Mouse (Mus musculus) c-Kit-positive CD71-positive TER-119-positive erythroid progenitor cells, embryonic 14.5 days (primary cell): ENCODE data around the gene Spdye4c.

Experiments
- DNase-seq: peaks from one replicate; pipeline ENCODE4 v3.0.0-alpha.2; 2013; ENCODE audit warnings: low spot score

Spdye4c gene

DNA sequence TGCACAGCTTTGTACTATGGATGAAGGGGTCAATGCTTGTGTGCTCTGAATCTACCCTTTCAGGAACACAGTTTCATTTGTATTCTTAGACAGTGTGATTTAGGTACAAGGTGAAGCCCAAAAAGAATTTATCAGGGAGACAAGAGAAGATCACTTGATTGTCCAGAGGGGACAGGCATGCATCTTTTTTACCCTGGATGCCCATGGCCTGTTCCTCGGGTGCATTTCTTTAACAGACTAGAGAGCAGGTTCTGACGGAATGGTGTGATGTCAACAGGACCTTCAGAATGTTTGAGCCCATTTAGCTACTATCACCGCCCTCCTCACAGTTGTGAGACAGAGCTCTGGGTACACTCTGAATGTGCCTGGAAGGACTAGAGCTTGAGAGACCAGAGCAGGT lies at the start of gene Spdye4c:
Spdye4c (plus strand) TSS at position 301 of the 400 bp plus-strand sequence.
- no peak for DNase-seq

DNA sequence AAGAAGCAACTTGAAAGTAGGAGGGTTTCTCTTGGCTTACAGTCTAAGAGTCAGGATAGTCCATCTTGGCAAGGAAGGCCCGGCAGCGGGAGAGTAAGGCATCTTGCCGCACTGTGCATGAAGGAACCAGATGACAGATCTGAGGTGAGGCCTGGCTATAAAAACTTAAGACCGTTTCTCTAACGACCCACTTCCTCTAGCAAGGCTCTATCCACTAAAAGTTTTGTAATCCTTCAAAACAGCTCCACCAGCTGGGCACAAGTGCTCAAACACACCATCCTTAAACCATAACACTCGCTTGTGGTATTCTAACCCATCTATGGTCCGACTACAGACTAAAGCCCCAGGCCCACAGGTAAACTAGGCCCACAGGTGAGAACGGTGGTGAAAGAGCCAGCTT lies 47.5 kb upstream of the Spdye4c start:
- DNase-seq: no peak

DNA sequence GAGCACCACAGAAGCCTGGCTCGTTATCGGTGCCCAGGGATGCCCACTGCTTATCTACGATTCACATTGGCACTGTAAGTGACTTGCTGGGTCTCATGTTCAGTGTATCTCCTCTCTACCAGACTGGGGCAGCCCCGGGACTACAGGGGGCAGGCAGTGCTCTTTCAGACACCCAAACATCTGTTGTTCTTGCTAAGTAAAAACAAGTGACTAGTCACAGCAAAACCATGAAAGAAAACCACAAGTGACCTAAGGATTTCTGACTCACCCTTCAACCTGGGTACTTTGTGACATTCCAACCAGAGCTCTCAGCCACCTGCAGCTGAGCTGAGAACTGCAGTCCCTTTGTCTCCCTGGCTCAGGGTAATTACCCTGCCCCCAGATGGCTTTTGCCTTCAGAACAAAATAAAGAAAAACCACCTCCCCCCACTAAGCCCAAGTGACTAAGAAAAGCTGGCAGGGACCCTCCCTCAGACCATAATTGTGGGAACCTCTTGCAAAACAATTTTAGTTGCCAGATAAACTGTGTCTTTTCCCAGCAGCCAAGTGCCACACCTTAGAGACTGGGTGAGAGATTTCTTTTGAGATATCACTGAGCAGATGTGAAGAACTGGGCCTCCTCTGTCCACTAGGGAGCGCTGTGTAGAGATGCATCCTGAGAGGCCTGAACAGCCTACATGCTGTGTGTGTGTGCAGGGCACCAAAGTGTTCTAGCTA lies 46.4 kb upstream of the Spdye4c start:
- DNase-seq: peak; percentile 29

DNA sequence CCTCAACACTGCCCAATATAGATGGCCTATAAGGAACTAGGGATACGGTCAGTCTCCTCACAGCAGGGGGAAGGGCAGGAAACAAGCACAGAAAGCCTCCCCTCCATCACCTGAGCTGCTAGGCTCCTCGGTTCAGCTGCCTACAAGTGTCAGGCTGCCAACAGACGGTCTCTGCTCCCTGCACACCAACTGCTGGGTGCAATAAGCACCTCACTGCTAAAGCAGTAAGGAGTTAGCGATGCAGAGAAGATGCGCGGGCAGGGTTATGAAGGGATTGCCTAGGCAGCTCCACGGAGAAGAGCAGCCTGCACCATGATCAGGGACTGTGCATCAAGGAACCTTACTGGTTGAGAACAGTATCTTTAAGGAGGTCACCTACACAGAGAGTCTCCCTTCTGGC lies 45.6 kb upstream of the Spdye4c start:
- no peak for DNase-seq

DNA sequence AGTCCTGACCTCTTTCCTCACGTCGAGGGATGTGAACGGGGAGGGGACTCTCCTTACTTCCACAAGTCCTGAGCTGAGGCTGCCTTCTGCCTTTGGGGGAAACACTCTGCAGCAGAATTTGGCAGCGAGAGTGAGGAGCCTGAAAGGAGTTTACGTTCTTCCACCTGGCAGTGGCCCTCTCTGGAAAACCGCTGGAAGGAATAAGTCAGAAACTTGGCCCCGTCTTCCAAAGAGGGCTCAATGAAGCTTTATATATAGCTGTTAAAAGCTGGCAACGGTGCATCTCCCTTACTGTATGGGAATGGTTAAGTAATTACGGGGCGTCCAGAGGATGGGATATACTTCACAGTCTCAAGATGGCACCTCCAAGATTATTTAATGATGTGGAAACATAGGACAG lies 43.9 kb upstream of the Spdye4c start:
- no peak for DNase-seq

DNA sequence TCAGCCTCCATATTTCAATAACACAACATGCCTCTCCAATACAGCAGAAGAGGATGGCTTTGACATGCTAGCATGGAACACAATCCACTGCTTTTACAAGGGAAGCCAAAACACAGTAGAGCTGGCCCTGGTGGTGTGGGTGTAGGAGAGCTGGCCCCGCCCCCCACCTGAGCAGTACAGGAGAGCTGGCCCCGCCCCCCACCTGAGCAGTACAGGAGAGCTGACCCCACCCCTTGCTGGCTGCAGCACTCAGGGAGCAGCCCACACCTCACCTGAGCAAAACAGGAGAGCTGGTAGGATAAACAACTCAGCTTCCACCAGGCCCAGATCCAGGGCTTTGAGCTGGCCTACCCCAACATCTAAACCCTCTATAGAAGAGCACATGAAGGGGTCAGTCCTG lies 42.7 kb upstream of the Spdye4c start:
- no peak for DNase-seq

DNA sequence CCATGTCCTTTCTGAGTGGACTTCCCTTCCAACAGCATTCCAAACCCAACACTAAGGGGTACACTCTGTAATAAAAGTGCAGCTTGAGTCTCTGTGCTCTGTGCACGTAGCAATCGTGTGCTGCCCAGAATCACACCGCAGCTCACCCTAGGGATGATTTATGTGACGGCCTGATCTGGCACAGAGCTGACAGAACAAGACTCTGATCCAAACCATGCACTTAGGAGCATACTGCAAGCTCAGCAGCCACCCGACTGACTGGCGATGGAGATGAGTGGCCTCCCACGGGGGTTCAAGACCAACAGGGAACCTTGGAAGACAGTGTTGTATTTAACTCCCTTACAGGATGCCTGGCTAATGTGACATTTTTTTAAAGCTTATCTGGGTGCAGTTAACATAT lies 41.4 kb upstream of the Spdye4c start:
- no peak for DNase-seq

DNA sequence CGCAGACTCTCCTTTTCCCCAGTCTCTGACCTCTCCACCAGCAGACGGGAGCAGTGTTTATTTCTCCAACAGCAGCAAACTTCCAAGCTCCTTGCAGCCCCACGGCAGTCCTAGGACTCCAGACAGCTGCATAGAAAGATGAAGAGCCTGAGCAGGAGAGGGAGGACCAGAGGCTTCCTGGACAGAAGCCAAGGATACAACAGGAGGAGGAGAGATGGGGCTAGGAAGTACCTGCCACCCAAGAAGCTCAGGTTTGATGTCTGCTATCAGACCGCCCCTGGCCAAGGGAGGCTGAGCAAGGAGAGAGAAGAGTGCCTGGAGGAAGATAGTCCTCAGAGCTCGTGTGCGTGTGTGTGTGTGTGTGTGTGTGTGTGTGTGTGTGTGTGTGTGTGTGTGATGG lies 41.0 kb upstream of the Spdye4c start:
- DNase-seq: no peak

DNA sequence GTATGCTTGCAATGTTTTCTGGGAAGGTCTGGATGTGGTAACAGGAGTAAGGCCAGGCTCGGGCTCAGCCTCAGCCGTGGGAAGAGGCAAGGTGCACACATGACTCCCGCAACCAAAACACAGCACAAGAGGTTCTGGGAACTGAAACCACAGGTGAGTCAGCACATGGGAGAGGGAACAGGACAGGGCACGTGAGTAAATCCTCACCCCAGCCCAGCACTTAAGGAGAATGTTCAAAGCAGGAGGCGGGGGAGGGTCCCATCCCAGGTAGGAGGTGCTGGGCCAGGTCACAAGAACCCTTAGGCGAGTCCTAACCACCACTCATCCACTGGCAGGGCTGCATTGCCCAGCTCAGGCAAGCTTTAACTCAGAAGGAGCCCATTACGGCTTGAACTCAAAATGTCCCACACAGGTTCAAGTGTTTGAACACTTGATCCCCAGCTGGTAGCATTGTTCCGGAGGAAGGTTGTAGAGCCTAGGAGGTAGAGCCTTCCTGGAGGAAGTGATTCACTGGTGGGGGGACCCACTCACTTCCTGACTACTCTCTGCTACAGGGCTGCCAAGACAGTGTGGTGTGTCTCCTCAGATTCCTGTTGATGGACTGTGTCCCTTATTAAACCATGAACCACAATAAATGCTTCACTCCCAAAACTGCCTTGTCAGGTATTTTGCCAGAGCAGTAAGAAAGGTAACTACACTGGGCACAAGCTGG lies 38.8 kb upstream of the Spdye4c start:
- no peak for DNase-seq

DNA sequence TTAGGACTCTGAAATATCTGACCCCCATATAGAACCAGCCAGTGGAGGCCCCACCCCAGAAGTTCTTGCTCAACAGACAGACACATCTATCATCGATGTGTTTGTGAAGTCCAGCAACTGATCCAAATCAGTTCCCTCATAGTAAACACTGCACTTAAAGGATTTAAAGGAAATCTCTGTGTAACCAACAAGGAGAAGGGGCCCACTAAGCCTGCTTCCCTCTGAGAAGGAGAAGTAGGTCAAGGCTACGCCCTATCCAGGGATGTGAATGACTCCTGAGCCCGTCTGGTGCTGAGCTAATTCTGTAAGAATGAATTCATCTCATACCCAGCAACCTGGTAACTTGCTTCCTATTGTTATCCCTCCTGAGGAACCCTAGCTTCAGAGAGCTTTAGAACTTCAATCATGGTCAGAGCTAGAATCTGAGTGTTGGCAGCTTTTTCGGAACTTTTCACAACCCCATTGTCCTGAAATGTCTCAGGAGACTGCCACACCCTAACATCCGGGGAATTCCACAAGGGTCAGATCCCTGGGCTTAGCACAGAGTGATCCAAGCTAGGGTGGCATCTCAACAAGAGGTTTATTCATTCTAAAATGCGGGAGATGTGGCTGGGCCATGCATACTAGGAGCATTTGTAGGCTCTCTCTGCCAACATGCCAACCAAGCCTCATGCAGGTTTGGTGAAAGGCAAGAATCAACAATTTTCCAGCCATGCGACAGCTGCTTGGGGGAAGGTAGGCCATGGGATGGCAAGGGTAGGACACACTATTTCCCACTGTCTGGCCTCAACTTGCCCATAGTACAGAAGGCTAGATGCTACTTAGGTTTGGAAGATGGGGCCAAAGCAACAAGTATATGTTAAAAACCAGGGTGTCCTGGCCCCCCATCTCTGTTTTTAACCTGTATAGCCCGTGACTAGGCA lies 38.0 kb upstream of the Spdye4c start:
- DNase-seq: no peak

DNA sequence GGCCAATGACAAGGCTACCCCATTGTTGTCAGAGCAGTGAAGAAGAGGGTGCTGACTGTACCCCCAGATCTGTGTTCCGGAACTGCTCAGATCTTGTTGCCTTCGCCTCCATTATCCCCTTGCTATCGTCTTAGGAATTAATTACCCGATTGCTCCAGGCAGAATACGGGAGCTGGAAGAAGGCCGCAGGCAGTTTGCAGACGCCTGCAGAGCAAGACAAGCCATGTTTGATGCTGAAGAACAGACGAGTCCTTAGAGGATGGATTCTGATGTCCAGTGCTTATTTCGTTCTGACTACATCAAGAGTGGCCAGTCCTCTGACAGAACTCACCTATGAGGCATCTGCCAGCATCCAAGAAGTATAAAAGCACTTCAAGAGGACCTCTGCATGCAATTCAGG lies 35.9 kb upstream of the Spdye4c start:
- no peak for DNase-seq

DNA sequence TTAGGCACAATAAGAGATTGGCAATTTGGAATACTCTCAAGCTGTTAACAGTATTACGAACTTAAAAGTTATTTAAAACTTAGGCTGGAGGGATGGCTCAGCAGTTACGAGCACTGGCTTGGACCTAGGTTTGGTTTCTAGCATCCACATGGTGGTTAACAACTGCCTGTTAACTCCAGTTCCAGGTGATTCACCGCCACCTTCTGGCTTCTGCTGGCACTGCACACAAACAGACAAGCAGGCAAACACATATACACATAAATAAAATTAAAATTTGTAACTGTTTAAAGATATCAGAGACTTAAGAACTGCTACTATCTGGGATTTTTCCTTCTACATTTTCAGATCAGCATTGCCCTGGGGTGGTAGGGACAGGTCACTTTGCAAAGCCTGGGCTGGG lies 26.8 kb upstream of the Spdye4c start:
- DNase-seq: no peak

DNA sequence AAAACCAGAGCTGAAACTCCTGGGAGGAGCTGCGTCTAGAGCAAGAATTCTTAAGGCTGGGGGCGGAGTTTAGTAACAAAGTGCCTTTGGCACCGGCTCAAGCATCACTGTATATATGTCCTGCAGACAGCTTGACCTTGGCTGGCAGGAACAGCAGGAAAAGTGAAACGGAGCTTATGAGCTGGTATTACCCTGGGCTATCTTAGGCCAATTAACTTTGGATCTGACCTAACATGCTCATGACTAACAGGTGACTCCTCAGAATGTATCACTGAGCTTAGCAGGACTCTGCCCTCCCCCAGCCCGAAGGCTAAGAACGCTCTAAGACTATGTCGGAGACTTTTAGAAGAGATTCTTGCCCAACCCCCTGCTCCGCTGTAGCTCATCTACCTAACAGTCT lies 25.1 kb upstream of the Spdye4c start:
- no peak for DNase-seq

DNA sequence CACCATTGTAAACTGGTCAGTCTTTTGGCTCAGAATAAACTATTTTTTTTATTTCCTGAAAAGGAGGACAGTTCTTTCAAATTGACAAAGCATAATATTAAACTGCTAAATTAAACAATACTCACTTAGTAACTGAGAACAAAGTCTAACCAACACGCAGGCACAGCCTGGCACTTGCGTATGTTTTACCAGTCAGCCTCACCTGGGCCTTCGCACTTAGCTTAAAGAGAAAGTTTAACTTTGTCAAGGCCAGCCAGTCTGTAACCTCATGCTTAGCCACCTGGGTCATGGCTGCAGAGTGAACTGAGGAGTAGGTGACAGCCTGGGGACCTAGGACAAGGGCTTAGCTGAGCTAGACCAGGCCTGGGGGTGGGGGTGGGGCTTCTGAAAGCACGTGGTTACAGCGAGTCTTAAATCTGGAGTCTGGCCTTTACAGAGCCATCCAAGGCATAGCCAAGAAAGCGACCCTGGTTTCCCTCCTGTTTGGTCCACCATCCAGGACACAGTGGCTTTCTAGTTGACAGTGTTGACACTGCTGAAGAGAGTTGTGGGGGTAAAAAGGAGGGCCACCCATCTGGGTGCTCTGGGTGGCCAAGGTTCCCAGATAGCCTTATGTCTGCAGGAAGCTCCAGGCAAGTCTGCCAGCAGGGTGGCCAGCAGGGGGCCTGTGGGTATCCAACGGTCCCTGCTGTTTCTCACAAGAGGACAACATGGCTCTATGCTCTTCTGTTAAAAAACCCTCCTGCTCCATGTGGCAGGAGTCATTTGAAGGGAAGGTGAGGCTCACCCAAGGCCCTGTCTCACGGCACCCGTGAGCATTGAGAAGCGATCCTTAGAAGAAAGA lies 24.5 kb upstream of the Spdye4c start:
- DNase-seq: no peak

DNA sequence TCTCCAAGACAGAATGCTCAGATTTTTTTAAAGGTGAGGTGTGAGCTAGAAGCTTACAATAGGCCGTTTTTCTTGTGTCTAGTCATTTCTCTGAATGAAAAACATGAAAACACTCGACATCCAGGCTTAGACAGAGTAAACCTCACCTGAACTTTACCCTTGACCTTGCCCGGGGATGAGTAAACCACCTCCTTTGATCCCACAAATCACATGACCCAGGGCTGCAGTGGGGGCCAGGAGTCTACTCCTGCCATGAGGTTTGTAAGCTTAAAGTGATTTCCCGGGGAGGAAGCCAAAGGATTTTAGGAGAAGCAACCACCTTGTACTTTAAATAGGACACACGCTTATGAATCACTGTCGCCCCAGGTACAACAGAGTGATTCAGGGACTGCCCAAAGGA lies 23.0 kb upstream of the Spdye4c start:
- DNase-seq: no peak

DNA sequence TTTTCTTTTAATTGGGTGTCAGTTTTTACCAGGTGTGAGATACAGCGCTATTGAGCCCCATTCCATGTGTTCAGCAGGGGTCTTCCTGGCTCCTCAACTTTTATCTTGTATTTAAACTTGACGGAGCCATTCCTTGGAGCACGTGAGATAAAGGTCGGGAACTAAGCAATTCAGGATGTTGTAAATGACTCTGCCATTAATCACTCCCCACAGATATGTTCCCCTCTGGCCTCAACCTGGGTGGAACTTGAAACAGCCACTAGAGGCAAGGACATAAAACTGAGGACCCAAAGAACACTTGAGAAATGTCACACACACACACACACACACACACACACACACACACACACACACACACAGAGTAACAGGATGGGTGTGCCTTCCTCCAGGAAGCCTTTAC lies 22.5 kb upstream of the Spdye4c start:
- DNase-seq: no peak

DNA sequence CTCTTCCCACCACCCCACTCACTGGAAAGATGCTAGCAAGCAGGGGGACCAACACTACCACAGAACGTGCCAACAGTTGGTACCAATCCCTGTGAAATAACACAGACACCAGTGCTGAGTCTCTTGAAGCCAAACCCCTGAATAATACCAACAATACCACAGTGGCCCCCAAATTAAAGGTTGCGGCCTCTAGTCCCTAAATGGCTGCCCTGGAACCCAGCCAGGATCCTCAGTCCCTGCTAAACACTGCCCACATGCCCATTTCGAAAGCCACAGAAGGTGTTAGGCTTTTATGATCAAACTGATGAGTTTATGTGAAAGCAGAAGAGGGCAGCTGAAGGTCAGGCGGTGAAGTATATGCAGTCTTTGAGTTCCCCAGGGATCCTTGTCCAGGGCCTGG lies 20.0 kb upstream of the Spdye4c start:
- no peak for DNase-seq

DNA sequence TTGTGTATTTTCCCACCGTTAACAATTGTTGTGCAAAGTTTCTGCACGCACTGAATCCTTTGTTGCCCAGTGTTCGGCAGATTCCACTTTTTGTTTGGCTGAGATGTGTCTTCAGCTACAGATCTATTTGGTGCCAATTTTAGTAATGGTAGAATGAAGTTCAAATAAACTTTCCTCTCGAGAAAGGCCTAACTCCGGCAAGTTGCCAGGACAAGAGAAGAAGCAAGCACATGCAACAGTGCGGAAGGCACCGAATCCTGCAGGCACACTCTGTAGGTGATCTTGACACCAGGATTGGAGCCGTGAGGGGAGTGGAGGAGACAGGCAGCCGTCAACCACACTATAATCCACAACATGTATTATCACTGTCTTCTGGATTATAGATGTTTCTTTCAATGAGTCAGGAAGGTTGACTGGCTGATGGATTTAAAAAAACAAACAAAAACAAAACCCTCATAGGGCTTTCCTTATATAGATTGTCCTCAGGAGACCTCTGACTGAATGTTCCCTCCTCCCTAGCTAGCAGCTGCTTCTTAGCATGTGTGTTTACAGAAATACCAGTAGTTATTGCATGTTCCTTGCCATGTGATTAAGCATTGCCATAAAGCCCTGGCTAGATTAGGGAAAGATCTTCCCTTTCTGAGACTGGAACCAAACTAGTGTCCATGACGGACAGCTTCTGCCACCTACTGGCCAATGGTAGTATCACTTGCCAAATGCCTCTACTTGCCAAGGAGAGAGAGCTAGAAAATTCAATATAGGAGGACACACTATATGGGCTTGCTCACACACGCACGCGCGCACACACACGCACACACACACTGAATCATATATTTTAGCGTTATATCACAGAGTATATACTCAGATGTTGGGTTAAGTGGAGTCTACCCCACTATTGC lies 18.0 kb upstream of the Spdye4c start:
- DNase-seq: peak; percentile 42

DNA sequence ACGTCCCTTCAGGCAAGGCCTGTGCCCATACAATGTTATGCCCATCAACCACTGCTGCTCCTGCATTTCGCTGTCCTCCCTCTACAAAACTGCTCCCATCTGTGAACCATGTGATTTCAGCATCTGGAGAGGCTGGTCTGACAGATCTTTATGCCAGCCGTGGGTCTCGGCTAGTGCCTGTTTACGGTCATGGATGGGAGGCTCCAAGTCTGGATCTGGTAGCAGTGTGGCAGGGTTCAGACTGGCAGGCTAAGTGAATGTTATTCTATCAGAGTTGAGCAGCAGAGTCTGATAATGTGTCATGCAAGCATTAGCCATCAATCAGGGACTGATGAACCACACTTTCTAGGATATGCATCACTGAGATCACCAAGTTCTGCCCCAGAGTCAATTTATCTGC lies 8.1 kb upstream of the Spdye4c start:
- DNase-seq: no peak

DNA sequence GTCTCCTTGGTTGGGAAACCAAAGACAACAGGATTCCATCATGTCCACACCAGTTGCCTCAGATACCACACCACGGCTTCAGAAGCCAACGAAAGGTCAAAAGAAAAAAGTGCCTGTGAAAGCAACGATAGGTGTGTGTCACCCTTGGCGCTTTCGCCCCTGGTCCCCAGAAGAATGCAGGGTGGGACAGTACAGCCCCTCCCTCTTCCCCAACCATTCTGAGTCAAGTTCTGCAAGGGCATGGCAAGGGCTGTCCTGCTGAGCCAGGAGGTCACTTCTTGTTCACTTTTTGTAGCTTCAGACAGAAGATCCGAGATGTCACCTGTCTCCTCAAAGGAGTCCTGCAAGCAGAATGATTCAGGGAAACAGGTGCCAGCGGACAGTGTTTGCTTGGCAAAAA lies 1.3 kb downstream of the Spdye4c start:
- DNase-seq: no peak

DNA sequence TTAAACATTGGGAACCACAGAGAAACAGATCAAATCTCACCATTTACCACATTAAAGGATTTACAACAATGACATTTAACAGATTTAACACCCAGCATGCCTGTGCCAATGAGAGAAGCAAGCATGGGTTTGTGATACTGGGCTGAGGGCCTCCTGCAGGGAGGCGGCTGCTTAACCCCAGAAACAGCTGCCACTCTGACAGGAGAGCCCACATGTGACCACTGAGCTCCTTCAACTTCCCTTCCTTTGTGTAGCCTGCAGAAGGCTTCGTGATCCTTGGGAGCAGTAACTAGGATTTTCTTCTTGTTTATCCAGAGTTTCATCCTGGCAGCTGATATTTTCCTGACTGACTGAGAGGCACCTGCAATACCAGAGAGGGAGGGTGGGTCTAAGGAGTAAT lies 10.5 kb downstream of the Spdye4c start:
- DNase-seq: no peak
